Mouse (Mus musculus) limb, embryonic 14.5 days (tissue): ENCODE results near the gene Tnfsfm13. TPM values are rescaled to one million over a fixed set of nuclear protein-coding genes. Genes with fewer than 3 reads are reported as not detected.

Source experiments
- ATAC-seq: fragments of 200-750 bp; cut with Nextera tagmentation; 2 replicates; pipeline ENCODE4 v1.8.0; 2017; ENCODE audit warnings: low read depth, moderate number of reproducible peaks, moderate TSS enrichment; ENCODE audit not compliant: low FRiP score
- DNase-seq: peaks from one replicate; pipeline ENCODE4 v3.0.0-alpha.2; 2015; ENCODE audit warnings: low spot score
- H3K27ac ChIP-seq: fragments of 300-500 bp; sonication (generic); replicated peaks from 2 replicates; pipeline ENCODE4 v1.5.1; 2014; ENCODE audit warnings: low read depth, mild to moderate bottlenecking, low read length, moderate library complexity, mixed read lengths
- H3K27me3 ChIP-seq: fragments of 300-500 bp; sonication (generic); 2 replicates; pipeline ENCODE4 v1.6.1; 2014; ENCODE audit warnings: low read length, mixed read lengths; ENCODE audit not compliant: control insufficient read depth, insufficient read depth
- H3K36me3 ChIP-seq: fragments of 300-500 bp; sonication (generic); 2 replicates; pipeline ENCODE4 v1.6.1; 2014; ENCODE audit warnings: mild to moderate bottlenecking, low read length, moderate library complexity, mixed read lengths; ENCODE audit not compliant: control insufficient read depth, insufficient read depth
- H3K4me1 ChIP-seq: fragments of 300-500 bp; sonication (generic); 2 replicates; pipeline ENCODE4 v1.6.1; 2014; ENCODE audit warnings: antibody characterized with exemption, low read length, mixed read lengths; ENCODE audit not compliant: control insufficient read depth, insufficient read depth
- H3K4me2 ChIP-seq: fragments of 300-500 bp; sonication (generic); replicated peaks from 2 replicates; pipeline ENCODE4 v1.6.1; 2014; ENCODE audit warnings: low read depth, mild to moderate bottlenecking, low read length, moderate library complexity; ENCODE audit not compliant: severe bottlenecking
- H3K4me3 ChIP-seq: fragments of 300-500 bp; sonication (generic); replicated peaks from 2 replicates; pipeline ENCODE4 v1.5.1; 2014; ENCODE audit warnings: low read length
- H3K9ac ChIP-seq: fragments of 300-500 bp; sonication (generic); 2 replicates; pipeline ENCODE4 v1.6.1; 2014; ENCODE audit warnings: mild to moderate bottlenecking, low read depth, low read length, moderate library complexity; ENCODE audit not compliant: severe bottlenecking
- H3K9me3 ChIP-seq: fragments of 300-500 bp; sonication (generic); 2 replicates; pipeline ENCODE4 v1.6.1; 2016; ENCODE audit warnings: low read length; ENCODE audit not compliant: control insufficient read depth
- POLR2A ChIP-seq: fragments of 200-500 bp; IDR thresholded peaks from 2 replicates; pipeline ENCODE4 v1.8.0; 2012; ENCODE audit warnings: inconsistent platforms, mild to moderate bottlenecking, moderate library complexity, borderline replicate concordance; ENCODE audit not compliant: insufficient read depth, insufficient read length; ENCODE audit errors: extremely low read depth
- WGBS: fragments of 180-500 bp; shearing (Covaris S2); extraction: QIAGEN DNeasy Blood & Tissue Kit; methylation state at CpG from one replicate; pipeline ENCODE4 v1.1.7; 2014; 5-methylcytosine and 5-hydroxymethylcytosine counted together
- polyA plus RNA-seq, 2 experiments: library from polyadenylated mRNA; depleted of rRNA in 1 of 2; stranded (reverse) in 1 of 2; unstranded in 1 of 2; fragments of >200 nt; fragmentation: Nextera tagmentation in 1 of 2; extraction: Ambion mirVana in 1 of 2; gene quantifications; 2 replicates each; pipeline versions ENCODE4 v1.2.1 to v1.2.3; 2012 to 2014

The Tnfsfm13 gene
- polyA plus RNA-seq, 2 experiments = 6.6 to 6.9 TPM

GRCm38 (mm10) chr11:69709554-69710446 lies 13.9 kb upstream of the Tnfsfm13 start:
- DNase-seq = no peak

GRCm38 (mm10) chr11:69708614-69709265 lies 12.8 kb upstream of the Tnfsfm13 start:
- Histone ChIP-seq H3K4me2 (no peak overlapping the region), H3K4me1 (no peaks in the 10 kb centered on the region; the same call in 1 of the 2 replicates), H3K27ac (no peak overlapping the region), H3K4me3 (no peak overlapping the region), H3K9me3 (no peaks in the 10 kb centered on the region), H3K27me3 (no peaks in the 10 kb centered on the region), H3K9ac (no peak overlapping the region), H3K36me3 (no peaks in the 10 kb centered on the region)
- DNase-seq (no peak), ATAC-seq (no peak)
- 58% methylated on average over 3 of the region's 3 CpGs for WGBS
- no peak for TF ChIP-seq POLR2A

More at GRCm38 (mm10) chr11:69709554-69710446, 13.9 kb upstream of the Tnfsfm13 start:
- TF ChIP-seq POLR2A = no peak
- 0 out of 2 replicates have a peak overlapping the region, but pooled peaks have one; percentile 18 for H3K9ac ChIP-seq
- H3K27ac ChIP-seq = 0 out of 2 replicates have a peak overlapping the region, but pooled peaks have one; percentile 30
- no peaks in the 10 kb centered on the region for H3K27me3 ChIP-seq
- H3K4me3 ChIP-seq = no peak overlapping the region
- H3K9me3 ChIP-seq = no peaks in the 10 kb centered on the region
- no peaks in the 10 kb centered on the region for H3K36me3 ChIP-seq
- 51% methylated on average over 11 of the region's 11 CpGs for WGBS
- no peak overlapping the region for H3K4me2 ChIP-seq
- no peaks in the 10 kb centered on the region; the same call in 1 of the 2 replicates for H3K4me1 ChIP-seq
- ATAC-seq = no peak

GRCm38 (mm10) chr11:69707873-69708381 lies 12.0 kb upstream of the Tnfsfm13 start:
- 94% methylated on average over 4 of the region's 4 CpGs for WGBS

GRCm38 (mm10) chr11:69707480-69707847 lies 11.6 kb upstream of the Tnfsfm13 start:
- no peak overlapping the region for H3K27ac ChIP-seq
- no peak for DNase-seq
- H3K4me2 ChIP-seq = no peak overlapping the region
- no peaks in the 10 kb centered on the region; the same call in 1 of the 2 replicates for H3K4me1 ChIP-seq
- no peaks in the 10 kb centered on the region for H3K9me3 ChIP-seq
- no peak overlapping the region for H3K9ac ChIP-seq
- WGBS = 83% methylated on average over 4 of the region's 4 CpGs
- no peak for TF ChIP-seq POLR2A
- no peak overlapping the region for H3K4me3 ChIP-seq
- no peaks in the 10 kb centered on the region for H3K27me3 ChIP-seq
- ATAC-seq = no peak
- no peaks in the 10 kb centered on the region for H3K36me3 ChIP-seq

More at GRCm38 (mm10) chr11:69707873-69708381, 12.0 kb upstream of the Tnfsfm13 start:
- Histone ChIP-seq H3K4me3 (no peak overlapping the region), H3K4me2 (no peak overlapping the region), H3K36me3 (no peaks in the 10 kb centered on the region), H3K9ac (no peak overlapping the region), H3K9me3 (no peaks in the 10 kb centered on the region), H3K4me1 (no peaks in the 10 kb centered on the region; the same call in 1 of the 2 replicates), H3K27me3 (no peaks in the 10 kb centered on the region), H3K27ac (no peak overlapping the region)
- TF ChIP-seq POLR2A = no peak
- DNase-seq = no peak
- ATAC-seq = no peak

- H3K9me3 ChIP-seq = no peaks in the 10 kb centered on the region
- H3K27ac ChIP-seq = no peak overlapping the region
- H3K9ac ChIP-seq = no peak overlapping the region
- no peak for TF ChIP-seq POLR2A
- no peaks in the 10 kb centered on the region; the same call in 1 of the 2 replicates for H3K4me1 ChIP-seq
- H3K4me2 ChIP-seq = no peak overlapping the region
- DNase-seq (no peak), ATAC-seq (no peak)
- no peaks in the 10 kb centered on the region for H3K27me3 ChIP-seq
- H3K4me3 ChIP-seq = no peak overlapping the region
- no peaks in the 10 kb centered on the region for H3K36me3 ChIP-seq
- 47% methylated on average over 6 of the region's 6 CpGs for WGBS
These were observed 11.0 kb upstream of the Tnfsfm13 start for GRCm38 (mm10) chr11:69706775-69707479.
